Mouse (Mus musculus): ENCODE measurements around the gene Cfap46.

DNA sequence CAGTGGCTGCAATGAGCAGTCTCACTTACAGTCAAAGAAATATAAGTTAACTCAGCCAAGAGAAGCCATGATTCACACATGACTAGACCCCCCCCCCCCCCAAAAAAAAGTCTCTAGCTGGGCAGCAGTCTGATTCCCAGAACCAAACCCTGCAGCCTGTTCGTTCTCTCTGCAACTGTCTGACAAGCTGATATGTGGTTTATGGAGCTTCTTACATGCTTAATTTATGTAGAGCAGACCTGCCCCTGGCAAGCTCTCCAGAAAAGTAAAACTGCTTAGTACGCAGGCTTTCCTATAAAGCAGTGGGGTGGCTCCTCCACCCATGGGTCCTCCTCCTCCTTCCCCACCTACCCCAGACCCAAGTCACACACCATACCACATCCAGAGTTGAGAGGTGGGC, 50.2 kb downstream of the Cfap46 start:
- TF ChIP-seq POLR2A (IDR thresholded peaks at IDR 0.05; ENCODE audit: borderline replicate concordance, extremely low read depth, insufficient read depth, insufficient read length, poor library complexity, severe bottlenecking) (no peak), CTCF (IDR thresholded peaks at IDR 0.05; ENCODE audit: borderline replicate concordance, extremely low read depth, insufficient read depth, insufficient read length) (no peak)
